11 mouse cellular contexts compared by ENCODE assay signal in genomic region chr2:134952088-134952487, GRCm38 (mm10).
"Had no signal": no experiment of that assay in that cellular context is flagged by ENCODE, and none has a peak within 500 bp of the region (broad histone marks: within the 10 kb centered on the region; RNA-seq: fewer than 3 reads in every experiment).

No protein-coding gene starts in this region.

- H3K27ac ChIP-seq: limb, embryonic 12.5 days; lung, embryonic 15.5 days; macrophage; midbrain, embryonic 13.5 days had no signal

- H3K27me3 ChIP-seq: limb, embryonic 12.5 days; lung, embryonic 15.5 days; midbrain, embryonic 13.5 days had no signal

- ATAC-seq: midbrain, embryonic 13.5 days had no signal

- DNase-seq: kidney, adult 18-20 months; kidney, postnatal 10 days; liver; lung, postnatal 14 days; right cerebral cortex, adult 18-20 months; right cerebral cortex, postnatal 25 days; thymus, postnatal 14 days had no signal

- H3K9ac ChIP-seq: limb, embryonic 12.5 days; lung, embryonic 15.5 days; midbrain, embryonic 13.5 days had no signal

- H3K4me1 ChIP-seq: limb, embryonic 12.5 days; midbrain, embryonic 13.5 days had no signal

- H3K36me3 ChIP-seq: limb, embryonic 12.5 days; lung, embryonic 15.5 days; midbrain, embryonic 13.5 days had no signal

- H3K4me3 ChIP-seq: limb, embryonic 12.5 days; lung, embryonic 15.5 days; midbrain, embryonic 13.5 days had no signal

- H3K9me3 ChIP-seq: limb, embryonic 12.5 days; lung, embryonic 15.5 days; midbrain, embryonic 13.5 days had no signal

- H3K4me2 ChIP-seq: limb, embryonic 12.5 days; lung, embryonic 15.5 days; midbrain, embryonic 13.5 days had no signal
